Mouse (Mus musculus) T-helper 17 cell (primary cell): ENCODE results near the gene Prkcg.
"Not testable (repeated sequence)": the region's sequence is repeated elsewhere in the genome, so short reads cannot be mapped to it uniquely, and the experiment has no call there.

Source experiments
- in situ Hi-C, 2 experiments: fragments of 300-600 bp; cut with MboI, MseI; formaldehyde crosslinking; loops; 1 replicate in 1 of 2; 2 replicates in 1 of 2; pipeline ENCODE4 v1.15.1; 2025; ENCODE audit warnings: high pct_unique_total_duplicates in 2 of 2

Prkcg gene

DNA sequence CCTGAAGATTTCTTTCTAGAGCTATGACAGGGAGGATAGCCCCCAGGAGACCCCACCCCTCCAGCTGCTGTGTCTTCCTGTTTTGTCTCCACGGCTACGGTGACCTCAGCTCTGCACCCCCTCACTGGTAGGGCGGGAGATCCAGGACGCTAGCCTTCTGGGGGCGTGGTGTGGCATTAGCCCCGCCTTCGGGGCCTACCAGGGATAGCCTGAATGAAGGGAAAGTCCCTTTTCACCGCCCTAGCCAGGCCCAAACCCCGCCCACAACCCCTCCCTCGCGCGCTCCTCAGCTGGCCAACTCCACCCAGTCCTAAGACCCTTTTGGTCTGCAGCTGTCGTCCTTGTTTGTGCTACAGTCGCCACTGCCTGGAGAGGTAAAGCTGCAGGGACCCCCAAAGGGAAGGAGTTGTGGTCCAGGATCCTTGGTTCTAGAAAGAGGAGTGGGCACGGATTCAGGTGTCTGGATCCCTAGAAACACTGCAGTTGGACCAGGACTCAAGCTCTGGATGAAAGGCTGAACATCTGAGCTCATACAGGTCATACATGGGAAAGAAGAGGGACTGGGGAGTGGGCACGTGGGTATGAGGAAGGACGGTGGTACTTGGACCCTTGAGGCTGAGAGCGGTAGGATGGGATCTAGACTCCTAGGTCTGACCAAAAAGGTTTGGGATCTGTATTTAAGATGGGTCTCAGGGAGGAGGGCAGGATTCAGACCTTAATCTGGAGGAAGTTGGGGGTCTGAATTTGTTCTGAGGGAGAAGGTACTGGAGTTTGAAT lies 1.5 kb downstream of the Prkcg start:
- in situ Hi-C loops, result no loop called here

DNA sequence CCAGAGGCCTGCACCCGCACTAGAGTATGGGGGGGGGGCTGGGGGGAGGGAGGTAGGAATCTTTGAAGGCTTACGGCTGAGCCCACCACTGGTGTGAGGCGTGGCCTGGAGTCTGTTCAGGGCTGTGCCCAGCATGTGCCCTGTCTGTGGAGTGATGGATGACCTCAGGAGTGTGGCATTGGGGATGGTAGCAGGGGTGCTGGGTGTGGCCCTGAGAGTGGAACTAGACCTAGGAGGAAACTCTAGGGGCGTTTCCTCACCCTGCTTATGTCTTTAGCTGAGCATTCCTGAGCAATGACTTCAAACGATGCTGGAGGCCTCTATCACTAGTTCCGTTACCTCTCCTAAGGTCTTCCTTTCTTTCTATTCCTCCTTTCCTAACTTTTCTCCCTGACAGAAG lies 2.2 kb downstream of the Prkcg start:
- in situ Hi-C loops, result no loop called here

DNA sequence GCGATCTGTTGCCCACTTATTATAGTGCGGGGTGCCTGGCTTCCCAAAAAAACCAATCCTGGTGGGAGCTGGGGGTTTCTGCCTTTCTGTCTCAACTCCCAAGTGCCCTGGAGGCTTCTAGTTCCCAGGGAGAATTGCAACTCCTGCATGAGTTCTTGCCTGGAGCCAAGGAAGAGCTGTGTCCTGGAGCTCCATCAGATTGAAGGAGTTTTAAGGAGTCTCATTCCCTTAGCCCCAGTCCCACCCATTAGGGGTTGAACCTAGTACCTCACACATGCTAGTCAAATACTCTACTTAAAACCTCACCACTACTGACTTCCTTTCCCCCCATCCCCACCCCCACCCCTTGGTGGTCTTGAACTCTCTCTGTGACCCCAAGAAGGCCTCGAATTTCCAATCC lies 2.8 kb downstream of the Prkcg start:
- in situ Hi-C loops, result no loop called here

DNA sequence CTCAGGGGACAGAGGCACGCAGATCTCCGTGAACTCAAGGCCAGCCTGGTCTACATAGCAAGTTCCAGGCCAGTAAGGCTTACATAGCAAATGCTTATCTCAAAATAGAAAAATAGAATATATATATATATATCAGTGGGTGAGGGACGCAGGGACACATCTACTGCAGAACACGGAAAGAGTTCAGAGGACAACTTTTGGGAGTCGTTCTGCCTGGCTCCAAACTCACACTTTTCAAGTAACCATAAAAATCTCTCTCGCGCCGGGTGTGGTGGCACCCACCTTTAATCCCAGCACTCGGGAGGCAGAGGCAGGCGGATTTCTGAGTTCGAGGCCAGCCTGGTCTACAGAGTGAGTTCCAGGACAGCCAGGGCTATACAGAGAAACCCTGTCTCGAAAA lies 3.3 kb downstream of the Prkcg start:
- in situ Hi-C loops, result not testable (repeated sequence)

DNA sequence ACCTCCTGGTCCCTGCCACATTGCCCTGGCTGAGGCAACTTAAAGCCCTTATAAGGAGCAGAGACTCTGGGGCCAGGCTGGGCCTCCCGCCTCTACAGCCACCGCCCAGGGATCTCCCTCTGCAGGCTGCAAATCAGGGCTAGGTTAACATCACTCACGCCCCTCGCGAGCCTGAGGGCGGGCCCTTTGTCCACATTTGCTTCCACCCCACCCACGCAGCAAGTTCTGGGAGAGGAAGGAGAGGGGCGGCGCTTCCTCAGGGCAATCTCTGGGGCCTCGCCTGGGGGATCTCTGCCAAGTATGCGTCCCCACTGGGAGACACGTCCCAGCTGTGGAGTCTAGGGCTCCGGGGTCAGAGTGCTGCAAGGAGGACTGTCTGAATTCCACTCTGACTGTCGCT lies 3.8 kb downstream of the Prkcg start:
- in situ Hi-C loops, result no loop called here

DNA sequence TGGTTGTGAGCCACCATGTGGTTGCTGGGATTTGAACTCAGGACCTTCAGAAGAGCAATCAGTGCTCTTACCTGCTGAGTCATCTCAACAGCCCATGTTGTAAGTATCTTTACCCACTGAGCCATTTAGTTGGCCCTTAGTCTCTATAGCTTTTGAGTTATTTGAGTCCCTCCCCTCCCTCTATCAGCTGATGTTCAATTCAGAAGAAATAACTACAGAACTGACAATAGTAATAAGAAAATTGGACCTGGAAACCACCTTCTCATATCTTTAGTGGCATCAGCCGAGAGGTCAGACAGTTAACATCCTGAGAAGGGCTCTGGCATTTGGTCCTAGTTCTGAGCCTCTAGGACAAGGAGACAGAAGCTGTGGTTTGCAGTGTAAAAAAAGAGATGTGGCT lies 5.8 kb downstream of the Prkcg start:
- in situ Hi-C loops, result no loop called here

DNA sequence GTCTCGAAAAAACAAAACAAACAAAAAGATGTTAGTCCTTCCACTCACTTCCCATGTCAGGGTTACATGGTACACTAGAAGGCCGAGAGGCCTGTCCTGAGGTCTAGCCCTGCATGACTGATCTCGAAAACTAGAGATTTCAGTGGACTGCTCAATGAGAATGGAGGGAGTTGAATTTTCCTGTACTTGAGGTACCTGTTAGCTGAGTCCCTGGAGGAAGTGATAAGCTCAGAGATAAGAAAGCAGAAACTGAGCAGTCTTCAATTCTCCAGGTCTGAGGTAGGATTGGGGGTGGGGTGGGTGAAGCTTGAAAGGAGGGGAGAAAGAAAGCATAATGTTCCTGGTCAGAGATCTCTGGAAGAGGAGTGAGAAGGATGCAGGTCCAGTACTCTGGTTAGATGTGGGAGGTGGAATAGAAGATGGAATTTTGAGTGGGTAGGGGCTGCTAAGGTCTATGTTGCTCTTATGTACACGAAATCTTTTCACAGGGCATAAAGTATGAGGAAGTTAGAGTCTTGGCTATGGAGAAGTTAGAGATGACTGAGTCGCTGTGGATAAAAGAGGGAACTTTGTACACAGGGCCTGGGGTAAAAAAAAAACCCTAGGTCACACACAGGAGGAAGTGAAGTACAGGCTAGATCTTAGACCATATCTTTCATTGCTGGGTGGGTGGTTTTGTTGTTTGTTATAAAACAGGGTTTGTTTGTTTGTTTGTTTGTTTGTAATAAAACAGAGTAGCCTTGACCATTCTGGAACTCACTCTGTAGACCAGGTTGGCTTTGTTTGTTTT lies 6.5 kb downstream of the Prkcg start:
- in situ Hi-C loops, result no loop called here

DNA sequence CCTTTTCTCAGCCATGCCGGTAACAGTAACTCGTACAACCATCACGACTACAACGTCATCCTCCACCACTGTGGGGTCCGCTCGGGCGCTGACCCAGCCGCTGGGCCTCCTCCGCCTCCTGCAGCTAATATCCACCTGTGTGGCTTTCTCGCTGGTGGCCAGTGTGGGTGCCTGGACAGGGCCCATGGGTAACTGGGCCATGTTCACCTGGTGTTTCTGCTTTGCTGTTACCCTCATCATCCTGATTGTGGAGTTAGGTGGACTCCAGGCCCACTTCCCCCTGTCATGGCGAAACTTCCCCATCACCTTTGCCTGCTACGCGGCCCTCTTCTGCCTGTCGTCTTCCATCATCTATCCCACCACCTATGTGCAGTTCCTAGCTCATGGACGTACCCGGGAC lies 7.7 kb downstream of the Prkcg start:
- in situ Hi-C loops, result no loop called here

DNA sequence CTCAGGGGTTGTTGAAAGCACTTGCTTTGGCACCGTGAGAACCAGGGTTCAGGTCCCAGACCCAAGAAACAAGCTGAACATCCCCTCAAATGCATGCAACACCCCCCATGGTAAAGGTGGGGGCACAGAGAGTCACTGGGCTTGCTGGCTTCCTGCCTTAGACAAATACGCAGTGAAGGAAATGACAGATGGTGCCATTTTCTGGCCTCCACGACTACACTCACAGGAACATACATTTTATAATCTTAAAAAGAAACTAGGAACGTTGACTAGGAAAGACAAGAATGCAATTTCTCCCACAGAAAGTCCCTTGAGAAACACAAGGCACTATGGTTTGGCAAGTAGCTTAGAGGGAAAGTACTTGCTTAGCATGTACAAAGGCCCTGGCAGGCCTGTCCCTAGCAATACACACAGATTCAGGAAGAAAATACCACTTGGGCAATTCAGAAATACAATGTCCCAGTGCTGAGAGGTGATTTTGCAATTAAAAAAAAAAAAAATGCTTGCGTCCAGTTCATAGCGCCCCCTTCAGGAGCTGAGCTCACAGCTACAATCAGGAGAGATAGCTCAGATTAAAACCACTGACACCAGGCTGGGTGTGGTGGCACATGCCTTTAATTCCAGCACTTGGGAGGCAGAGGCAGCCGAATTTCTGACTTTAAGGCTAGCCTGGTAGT lies 11.1 kb downstream of the Prkcg start:
- in situ Hi-C loops, result no loop called here

DNA sequence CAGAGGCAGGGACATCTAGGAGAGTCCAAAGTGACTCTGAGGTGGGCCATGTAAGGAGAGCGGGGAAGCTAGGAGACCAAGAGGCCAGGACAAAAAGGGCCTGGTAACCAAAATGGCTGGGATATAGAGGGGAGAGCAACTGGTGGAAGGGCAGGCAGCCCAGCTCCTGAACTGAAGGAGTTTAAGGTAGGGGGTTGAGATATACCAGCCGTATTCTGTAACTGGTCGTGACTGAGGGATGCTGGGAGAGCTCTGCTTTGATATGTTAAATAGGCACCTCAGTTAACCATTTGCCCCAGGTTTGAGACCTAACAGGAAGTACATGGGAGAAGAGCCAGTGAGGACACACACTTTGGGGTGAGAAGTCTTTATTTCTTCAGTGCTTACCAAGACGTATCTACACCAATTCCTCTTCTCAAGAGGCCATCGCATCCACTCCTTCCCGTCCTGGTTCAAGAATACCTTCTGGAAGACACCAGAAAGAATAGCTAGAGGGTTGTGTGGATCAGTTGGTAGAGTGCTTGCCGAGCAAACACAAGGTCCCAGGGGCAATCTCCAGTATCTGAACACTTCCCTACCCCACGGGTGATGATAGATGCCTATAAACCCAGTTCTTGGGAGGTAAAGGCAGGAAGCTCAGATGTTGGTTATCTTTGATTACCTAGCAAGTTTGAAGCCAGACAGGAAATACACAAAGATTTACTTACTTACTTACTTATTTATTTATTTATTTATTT lies 12.1 kb downstream of the Prkcg start:
- in situ Hi-C loops, result no loop called here

DNA sequence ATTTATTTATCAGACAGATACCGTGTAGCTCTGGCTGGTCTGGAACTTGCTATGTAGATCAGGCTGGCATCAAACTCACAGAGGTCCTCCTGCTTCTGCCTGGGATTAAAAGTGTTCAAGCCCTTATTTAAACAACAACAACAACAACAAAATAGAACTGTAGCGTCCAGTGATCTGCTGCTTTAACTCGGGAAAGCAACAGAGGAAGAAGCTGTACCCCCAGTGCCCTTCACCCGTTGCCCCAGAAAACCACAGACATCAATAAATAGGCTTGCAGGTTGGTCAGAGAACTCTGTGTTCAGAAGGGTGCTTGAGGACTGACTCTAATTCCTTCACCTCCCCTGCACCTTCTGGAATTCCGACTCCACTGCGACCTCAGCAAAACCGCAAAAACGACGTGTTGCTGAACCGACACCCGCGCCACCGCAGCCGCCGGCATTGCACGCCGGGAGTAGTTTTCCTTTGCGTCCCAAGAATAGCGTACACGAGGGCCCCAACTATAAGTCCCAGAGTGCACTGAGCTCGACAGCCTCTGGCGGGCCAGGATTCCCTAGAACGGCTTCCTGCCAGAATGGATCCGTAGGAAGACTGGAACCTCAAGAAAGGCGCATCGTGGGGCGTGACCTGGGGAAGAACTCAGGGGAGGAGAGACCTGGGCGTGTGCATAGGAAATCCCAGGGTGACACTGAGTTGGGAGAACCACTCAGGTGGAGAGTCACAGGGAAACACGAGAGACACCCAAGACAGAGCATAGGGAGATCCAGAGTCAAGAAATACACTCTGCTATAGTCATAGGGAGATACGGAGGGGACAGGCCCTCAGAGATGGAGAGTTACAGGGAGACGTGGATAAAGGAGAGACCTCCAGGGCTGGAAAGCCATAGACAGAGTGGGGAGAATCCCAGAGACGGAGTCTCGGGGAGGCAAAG lies 12.9 kb downstream of the Prkcg start:
- in situ Hi-C loops, result no loop called here

DNA sequence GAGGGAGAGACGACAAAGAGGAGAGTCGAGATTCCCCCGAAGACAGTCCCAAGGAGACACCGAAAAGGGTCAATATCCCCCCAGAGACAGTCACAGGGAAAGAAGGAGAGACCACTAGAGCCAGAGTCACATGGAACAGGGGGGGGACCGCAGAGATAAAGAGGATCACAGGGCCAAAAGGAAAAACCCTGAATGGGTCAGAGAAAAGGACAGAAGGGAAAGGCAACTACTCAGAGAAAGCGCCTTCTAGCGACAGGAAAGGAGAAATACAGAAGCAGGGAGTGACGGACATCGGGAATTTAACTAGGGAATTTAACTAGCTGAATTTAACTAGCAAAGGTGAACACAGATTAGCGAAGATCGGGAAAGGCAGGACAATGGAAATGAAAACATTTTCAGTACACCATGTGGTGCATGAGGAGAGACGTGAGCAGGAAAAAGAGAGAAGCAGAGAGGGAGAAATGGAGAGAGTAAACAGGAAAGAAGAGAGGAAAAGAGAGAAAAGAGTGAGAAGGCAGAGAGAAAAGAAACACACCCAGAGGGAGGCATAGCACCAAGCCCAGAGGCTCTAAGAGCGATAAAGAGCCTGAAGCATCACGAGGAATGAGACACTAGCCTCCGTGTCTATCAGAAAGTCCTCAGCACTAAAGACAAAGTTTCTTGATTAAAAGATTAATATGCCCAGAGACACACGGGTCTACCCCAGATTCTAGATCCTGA lies 13.7 kb downstream of the Prkcg start:
- in situ Hi-C loops, result no loop called here

DNA sequence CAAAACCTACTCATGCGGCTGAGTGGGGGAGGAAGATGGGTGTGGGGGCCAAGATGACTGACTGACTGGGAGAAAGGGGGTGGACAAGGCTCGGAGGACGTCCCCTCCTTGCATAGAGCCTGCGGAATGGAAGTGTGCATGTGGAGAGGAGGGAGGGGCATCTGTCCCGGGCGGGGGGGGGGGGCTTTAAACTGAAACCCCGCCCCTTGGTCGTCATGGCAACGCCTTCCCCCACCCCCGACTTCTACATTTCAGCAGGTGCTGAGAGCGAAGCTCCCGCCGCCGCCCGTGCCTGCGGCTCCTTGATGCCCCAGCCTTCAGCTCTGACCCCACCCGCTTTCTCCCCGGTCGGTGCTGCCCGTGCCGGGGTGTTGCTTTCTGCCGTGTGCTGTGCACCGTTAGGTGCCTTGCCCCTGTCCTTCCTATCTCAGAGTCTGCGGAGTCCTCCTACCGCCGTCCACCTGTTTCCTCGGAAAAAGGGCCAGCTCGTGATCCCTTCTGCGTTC lies 14.3 kb downstream of the Prkcg start:
- in situ Hi-C loops, result no loop called here

DNA sequence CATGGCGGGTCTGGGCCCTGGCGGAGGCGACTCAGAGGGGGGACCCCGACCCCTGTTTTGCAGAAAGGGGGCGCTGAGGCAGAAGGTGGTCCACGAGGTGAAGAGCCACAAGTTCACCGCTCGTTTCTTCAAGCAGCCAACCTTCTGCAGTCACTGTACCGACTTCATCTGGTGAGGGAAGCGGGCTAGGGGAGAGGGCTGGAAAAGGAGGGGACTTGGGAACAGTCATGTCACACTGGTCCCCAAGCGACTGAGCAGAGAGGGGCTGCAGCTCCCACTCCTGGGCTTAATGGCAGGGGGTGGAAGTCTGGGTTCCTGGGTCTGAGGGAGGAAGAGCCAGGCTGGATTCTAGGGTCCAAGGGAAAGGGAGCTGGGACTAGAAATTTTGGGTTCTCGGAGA lies 14.8 kb downstream of the Prkcg start:
- in situ Hi-C loops, result no loop called here

DNA sequence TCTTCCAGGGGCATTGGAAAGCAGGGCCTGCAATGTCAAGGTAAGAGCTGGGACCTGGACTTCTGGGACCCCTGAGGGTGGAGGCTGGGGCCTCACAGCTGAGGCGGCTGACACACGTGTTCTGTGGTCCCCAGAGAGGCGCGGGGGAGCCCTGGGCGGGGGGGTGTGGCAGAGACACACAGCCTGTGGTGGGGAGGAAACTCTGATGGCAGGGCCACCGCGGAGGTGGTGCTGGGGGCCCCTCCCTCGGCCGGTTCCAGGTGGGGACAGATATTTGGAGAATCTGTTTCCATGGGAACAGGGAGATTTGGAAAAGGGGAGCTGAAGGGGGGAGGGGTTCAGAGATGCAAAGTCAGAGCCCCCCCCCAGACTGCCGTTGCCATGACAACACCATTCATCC lies 15.3 kb downstream of the Prkcg start:
- in situ Hi-C loops, result no loop called here

DNA sequence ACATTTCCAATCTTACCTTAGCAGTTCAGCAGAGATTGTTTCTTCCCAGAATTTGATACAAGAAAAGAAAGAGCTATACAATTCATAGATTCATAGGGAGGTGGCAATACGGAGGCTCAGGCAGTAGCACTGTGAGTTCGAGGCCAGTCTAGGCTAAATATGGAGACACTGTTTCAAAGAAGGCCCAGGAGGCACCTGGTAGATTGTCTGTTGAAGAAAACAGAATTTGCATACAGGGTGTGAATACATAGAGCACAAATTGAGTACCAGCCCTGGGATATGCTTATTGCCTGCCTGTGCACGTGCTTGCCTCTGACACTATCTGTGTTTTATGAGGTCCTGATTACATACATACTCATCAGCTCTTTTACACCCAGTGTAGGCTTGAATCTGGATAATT lies 17.4 kb downstream of the Prkcg start:
- in situ Hi-C loops, result no loop called here

DNA sequence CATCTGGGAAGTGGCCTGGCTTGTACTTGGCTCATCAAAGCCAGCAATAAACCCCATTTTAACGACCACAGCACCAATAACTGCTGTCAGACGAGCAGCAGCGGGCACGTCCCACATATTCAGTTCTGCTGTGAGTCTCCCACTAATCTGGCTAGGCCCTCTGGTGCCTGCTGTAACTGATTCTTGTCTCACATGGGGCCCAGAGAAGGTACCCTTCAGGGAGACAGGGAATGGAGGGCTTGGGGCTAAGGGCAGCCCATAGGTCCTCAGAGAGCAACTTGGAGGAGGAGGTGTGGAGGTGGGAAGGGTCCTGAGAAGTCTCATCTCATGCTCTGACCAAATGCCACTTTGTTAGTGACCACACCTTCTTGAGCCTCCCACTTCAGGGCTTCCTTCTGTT lies 19.7 kb downstream of the Prkcg start:
- in situ Hi-C loops, result no loop called here

DNA sequence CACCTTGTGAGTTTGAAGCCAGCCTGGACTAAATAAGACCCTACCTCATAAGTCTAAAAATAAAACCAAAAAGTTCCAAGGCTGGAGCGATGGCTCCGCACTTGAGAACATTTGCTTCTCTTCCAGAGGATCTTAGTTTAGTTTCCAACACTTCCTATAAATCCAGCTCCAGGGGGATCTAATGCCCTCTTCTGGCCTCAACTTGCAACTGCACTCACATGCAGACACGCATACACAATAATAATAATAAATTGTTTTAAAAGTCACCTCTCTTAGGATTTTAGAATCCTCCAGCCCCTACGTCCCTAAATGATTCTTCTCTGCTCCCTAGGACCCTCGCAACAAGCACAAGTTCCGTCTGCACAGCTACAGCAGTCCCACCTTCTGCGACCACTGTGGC lies 21.3 kb downstream of the Prkcg start:
- in situ Hi-C loops, result no loop called here

DNA sequence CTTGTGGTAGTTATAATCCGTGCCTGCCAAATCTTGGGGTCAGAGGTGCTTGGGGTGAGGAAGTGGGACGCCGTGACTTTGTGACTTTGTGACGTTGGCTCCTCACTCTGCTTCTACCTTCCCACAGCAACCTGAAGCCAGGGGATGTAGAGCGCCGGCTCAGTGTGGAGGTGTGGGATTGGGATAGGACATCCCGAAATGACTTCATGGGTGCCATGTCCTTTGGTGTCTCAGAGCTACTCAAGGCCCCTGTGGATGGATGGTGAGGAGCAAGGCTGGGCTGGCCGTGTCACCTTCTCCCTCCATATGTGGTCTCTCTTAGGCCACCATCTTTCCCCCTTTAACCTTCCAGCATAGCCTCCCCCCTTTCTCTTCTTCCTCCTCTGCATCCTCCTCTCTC lies 24.6 kb downstream of the Prkcg start:
- in situ Hi-C loops, result no loop called here

DNA sequence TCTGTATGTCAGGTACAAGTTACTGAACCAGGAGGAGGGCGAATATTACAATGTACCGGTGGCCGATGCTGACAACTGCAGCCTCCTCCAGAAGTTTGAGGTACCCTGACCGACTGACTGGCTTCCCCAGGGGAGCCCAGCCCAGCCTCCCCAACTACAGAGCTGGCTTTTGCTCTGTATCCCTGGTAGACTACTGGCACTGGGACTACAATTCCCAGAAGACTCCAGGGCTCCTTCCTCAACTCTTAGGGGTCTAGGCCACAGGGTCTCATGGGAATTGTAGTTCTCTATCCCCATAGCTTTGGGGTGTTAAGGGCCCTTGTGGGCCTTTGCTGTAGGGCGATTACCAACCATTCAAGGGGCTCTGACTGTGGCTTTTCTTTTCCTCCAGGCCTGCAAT lies 25.1 kb downstream of the Prkcg start:
- in situ Hi-C loops, result no loop called here
